Mouse (Mus musculus) c-Kit-negative CD71-positive TER-119-positive erythroid progenitor cells, embryonic 14.5 days (primary cell): ENCODE measurements around the gene Zfhx2.
"Not testable (repeated sequence)": the region's sequence is repeated elsewhere in the genome, so short reads cannot be mapped to it uniquely, and the experiment has no call there.

ENCODE experiments used
- DNase-seq: peaks from one replicate; pipeline ENCODE4 v3.0.0-alpha.2; 2013; ENCODE audit warnings: low read depth, low spot score

The Zfhx2 gene

DNA sequence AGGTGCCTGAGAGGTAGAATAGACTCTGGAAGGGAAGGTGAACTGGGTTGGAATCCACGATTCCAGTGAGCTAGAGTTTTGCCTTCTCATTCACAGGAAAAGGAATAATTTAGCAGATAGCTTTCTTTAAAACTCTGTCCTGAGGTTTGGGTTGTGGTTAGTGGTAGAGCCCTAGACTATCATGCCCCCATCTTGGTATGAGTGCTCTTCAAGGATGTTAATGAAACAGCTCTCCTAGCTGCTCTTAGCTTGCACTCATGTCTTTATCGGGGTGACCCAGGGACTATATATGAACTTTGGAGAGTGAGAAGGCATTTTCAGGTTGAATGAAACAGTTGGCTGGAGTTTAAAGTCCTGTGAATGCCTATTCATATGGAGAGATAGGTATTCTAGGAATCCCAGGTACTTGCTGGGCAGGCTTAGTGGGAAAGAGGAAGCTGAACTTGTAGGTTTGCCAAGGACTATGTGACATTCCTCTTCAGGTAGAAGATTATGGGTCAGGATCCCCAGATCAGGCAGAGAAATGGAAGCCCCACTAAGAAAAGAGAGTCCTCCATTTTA, 44.1 kb downstream of the Zfhx2 start:
- DNase-seq: no peak

DNA sequence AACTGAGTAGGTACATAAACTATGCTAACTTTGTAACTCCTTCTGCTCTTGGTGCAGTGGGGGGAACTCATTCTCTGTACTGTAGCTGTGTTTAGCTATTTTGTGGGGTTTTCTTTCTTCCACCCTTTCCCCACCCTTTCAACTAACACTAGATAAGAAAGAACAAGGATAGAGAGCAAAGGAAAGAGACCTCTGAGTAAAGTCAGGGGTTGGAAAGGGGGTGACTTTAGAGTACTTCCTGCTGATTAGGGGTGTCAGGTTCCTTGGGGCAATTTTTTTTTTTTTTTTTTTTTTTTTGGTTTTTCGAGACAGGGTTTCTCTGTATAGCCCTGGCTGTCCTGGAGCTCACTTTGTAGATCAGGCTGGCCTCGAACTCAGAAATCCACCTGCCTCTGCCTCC, 48.4 kb downstream of the Zfhx2 start:
- DNase-seq: not testable (repeated sequence)

DNA sequence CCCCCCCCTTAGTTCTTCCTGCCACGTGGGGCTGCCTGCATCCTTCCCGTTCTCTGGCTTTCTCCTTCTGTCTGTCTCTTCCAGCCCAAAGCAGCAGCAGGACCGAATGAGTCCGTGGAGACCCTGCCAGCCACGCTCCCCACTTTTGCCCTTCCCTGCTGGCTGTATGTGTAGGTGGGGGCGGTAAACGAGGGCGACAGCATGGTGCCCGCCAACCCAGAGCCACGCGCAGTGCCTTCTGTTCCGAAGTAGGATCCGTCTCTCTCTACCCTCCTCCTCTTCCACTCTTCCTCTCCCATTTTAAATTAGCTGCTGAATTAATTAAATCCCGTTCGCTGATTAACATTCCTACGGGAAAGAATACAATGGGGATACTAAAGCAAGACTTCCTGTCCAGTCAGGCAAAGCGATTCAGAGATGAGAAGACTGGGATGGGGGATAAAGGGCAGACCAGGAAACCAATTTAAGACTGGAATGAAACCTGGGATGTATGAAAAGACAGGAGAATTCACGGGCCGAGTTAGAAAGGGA, 59.4 kb downstream of the Zfhx2 start:
- no peak for DNase-seq

DNA sequence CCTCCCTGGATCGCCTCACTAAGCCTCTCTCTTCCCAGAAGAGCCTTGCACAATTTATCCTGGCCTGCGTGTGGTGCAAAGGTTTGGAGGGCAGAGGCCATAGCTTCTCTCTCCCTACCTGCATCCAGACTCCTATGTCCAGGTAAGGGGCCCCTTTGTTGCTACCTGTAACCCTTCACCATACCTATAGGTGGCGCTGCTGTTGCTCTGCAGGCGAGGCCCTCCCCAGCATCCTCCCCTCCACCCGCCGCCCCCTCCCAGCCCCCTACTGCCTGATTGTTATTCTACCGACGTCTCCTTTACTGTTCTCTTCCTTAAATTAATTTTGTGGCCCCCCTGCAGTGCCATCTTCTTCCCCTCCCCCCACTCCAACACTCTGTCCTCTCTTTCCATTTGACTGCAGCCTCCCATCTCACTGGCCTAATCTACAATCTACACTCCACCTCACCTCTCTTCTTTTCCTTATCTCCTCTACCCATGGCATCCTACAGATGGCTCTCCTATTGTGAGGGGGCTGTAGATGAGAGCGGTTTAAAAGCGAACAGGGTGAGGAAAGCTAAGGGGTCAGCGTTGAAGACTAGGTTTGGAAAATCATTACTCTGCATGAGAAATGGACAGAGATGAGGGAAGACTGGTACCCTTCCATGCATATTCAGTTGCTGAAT, 63.0 kb downstream of the Zfhx2 start:
- no peak for DNase-seq

DNA sequence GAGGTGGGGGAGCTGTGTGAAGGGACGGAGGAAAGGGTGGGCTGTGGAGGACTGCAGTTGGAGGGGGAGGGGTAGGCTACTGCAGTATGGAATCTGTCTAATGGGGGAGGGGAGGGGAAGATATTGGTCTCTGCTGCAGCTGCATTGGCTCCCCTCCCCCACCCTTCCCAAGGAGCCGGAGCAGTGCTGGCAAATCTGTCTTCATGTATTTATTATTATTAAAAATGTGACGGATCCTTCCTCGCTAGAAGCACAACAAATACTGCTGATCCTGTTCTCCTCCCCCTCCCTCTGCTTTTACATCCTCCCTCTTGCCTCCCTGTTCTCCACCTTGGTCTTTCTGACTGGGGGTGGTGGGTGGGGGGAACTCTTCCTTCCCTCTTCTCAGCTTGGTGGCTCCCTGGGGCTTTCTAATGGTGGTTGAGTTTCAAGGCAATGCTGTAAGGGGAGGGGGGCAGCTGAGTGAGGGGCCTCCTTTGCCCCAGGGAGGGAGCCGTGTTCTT, 63.7 kb downstream of the Zfhx2 start:
- no peak for DNase-seq

DNA sequence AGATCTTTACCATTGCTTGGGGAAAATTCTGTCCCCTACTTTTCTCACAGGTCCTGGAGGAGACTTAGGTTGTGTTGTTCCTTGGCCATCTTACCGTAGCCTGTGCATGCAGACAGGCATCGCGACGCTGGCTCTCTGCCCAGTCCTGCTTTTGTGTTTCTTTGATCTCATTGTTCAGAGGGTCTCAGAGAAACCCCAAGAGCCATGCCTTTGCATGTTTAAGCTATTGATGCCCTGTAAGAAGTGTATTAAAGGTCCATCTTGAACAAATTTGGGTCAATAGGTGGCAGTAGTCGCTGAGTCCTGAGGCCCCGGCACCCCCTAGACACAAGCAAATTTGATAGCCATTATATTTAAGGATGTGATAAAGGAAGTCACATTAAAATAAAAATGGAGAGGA, 64.5 kb downstream of the Zfhx2 start:
- no peak for DNase-seq

DNA sequence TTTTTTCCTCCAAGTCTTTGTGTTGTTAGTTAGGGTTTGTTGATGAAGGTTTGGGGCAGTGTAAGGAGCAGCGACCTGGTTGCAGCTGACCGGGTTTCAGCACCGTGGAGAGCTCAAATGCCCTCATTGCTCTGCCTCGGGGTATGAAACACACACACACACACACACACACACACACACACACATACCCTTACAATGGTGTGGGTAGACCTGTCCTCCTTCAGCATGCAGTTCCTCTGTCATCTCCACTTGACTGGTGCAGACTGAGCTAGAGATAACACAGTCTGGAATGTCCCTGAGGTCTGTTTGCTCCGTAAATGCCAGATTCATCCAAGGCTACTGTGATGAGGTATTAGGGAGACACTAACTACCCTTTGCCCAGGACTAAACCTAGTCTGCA, 64.9 kb downstream of the Zfhx2 start:
- DNase-seq: no peak

DNA sequence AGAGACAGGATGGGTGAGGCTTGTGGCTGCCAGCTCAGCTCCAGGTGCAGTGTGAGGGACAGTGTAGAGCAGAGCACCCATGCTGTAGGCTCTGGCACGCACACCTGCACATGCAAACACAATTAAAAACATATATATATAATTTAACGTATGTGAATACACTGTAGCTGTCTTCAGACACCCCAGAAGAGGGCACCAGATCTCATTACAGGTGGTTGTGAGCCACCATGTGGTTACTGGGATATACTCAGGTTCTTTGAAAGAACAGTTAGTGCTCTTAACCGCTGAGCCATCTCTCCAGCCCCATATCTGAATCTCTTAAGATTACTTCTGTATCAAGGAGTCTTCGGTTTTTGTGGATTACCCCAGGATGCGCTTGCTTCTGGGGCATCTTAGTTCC, 66.6 kb downstream of the Zfhx2 start:
- DNase-seq: no peak

DNA sequence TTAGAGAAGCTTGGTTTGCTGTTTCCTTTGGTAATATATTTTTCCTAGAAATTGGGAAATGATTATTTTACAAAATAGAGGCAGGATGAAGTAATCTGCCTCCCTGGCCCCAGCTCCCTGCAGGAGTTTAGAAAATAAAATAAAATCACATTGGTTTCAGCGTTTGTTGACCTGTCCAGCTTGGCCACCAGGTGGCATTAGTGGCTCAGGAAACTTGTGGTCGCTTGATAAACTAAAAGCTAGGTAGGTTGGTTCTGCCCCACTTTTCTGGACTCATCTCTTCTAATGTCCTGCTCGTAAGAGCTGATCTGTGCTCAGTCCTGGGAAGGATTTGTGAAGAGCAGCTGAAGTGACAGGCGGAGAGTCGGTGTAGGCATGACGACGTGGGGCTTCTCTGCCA, 67.9 kb downstream of the Zfhx2 start:
- DNase-seq: peak; percentile 42

DNA sequence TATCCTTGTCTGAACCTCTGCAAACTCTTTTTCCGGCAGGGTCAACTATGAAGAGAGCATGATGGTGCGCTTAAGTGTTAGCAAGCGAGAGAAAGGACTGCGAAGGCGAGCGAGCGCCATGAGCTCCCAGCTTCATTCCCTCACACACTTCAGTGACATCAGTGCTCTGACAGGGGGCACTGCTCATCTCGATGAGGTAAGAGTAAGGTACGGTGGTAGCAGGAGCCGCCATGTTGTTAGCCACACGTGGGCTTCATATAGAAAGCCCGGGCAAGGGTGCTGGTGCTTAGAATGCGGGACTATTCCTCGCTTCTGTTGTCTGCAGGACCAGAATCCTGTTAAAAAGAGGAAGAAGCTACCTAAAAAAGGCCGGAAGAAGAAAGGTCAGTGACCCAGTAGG, 69.1 kb downstream of the Zfhx2 start:
- no peak for DNase-seq

DNA sequence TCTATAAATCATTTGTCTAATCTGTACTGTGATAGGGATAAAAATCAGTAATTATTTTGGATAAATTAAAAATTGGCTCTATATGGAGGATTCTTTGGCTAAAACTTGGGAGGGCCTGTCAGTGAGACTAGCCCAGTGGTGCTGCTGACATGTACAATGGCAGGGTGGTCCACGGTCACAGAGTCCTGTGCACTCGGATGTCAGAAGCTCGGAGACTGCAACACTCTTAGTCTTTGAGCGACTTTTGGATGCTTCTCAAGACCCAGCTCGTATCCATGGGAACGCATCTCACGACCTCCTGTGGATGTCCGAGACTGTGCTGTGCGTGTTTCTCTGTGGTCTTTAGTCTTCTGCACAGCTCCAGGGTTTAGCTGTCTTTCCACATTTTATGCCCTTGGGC, 71.7 kb downstream of the Zfhx2 start:
- DNase-seq: no peak

DNA sequence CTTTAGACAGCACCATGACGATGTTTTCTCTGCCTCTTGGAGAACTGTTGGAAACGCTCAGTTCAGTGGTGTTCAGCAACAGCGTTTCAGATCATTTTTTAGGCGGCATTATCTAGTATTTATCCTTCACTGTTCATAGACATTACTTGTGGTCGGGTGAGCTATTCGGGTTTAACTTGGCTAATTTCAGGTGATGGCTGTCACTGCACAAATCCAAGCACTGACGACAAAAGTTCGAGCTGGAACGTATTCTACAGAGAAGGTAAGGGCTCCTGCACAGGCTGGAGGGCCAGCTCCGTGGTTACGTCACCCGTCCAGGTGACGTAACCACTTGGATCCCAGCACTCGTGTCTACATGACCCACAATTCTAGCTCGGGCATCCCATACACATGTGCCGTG, 75.2 kb downstream of the Zfhx2 start:
- DNase-seq: no peak

DNA sequence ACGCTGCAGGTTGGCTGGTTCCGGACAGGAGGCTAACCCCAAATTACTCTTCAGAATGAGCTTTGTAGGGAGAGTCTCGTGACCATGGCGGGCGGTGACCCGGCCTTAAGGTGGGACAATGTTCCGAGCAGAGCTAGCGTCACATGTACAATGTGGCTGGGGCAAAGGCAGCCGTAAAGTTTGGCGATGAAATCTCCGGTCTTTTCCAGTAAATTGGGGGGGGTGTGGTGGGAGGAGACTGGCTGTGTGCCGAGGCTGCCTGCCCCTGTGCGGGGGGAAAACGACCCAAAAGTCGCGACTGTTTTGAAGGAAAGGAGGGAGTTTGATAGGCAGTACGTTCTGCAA, 76.4 kb downstream of the Zfhx2 start:
- DNase-seq: no peak

DNA sequence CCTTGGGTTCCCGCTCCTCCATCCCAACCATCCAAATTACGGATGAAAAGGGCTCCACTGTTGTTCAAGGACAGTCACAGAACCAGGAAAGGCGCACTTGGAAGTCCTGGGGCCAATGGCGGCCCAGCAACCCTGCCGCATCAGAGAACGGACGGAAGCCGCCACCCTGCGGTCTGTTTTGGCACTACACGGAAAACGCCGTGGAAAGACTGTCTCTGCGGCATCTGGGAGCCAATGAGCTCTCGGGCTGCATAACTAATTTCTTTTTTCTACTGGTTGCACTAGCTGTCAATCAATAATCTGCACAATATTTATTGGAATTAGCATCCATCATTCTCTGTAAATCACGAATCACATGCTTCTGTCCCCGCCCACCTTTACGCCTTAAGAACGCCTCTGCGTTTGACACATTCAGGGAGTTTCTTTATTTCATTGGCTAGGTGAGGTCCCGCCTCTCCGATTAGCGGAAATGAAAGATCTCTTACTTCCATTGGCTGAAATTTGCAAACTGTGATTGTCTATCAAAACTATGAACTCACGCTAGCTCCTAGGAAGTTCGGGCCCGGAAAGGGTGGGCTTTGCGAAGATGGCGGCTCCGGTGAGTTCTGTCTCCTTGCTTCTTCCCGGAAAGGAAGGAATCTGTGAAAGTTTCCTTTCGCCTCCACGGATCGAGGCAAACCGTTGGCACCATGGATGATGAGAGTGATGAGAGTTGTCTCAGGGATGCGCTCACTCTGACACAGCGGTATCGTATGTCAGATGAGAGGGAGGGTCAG, 76.9 kb downstream of the Zfhx2 start, which contains the start of gene Ngdn:
TSS of gene Ngdn (plus strand) at position 464 of the 776 bp plus-strand sequence.
- DNase-seq: peak; percentile 97

DNA sequence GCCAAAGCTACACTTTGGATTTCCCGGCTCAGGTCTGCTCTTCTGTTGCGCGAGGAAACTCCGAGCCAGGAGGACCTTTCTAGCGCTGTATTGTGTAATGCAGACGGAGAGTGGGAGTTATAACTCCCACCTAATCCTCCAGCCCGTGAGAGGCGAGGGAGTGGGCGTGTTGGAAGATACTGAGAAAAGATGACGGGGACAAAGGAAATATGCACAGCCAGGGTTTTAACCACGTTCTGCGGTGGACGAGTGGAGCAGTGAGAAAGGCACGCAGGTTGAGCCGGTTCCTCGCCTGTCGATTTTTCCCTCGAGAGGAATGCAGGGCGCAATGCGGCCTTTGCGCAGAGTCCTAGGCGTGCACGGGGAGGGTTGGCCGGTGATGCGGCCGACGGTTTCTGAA, 77.5 kb downstream of the Zfhx2 start:
- DNase-seq: no peak

DNA sequence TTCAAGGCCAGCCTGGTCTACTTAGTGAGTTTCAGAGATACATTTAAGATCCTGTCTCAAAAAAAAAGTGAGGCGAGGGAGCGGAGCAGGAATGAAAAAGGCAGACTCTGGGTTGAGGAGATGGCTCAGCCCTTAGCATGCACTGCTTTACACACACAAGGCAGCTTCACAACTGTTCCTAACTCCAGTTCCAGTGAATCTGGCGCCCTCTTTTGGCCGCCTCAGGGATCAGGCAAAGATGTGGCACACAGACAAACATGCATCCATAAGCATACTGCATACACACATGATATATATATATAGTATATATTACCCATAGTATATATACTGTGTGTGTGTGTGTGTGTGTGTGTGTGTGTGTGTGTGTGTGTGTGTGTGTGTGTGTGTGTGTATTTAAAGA, 81.0 kb downstream of the Zfhx2 start:
- no peak for DNase-seq
